Mouse (Mus musculus): ENCODE results near the gene Mgat1.
A peak's percentile ranks its signal among the peaks of the same experiment; 100 is the strongest.
"Not testable (repeated sequence)": the region's sequence is repeated elsewhere in the genome, so short reads cannot be mapped to it uniquely, and the experiment has no call there.

Gene Mgat1

GRCm38 (mm10) chr11:49243727-49244594, at the start of gene Mgat1:
Gene Mgat1 (plus strand): TSS chr11:49244191.
- peak; percentile 93 for DNase-seq (ENCODE audit: low spot score)

GRCm38 (mm10) chr11:49194771-49195170, 49.2 kb upstream of the Mgat1 start:
- not testable (repeated sequence) for DNase-seq (ENCODE audit: low spot score)

DNA sequence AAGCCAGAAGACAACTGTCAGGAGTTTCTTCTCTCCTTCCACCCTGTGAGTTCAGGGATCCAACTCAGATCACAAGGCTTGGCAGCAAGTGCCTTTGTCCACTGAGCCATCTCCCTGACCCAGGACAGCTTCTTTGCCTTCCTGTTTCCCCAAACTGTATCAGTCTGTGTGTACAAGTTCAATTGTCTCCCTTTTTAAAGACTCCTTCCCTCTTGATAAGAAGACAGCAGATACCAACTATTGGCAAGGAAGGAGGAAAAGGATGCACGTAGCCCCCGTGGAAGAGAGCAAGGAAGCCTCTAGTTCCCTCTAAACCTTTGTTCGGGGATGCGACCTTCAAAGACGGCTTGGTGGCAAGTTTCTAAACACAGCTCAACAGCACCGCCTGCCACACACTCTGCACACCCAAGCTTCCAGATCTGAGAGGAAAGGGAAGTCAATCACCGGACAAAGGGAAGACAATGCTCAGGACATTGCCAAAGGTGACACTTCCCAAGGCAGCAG, 48.1 kb upstream of the Mgat1 start:
- no peak for DNase-seq (ENCODE audit: low spot score)

- DNase-seq (ENCODE audit: low spot score) = no peak
These were observed 43.3 kb upstream of the Mgat1 start for GRCm38 (mm10) chr11:49200666-49201065.

DNA sequence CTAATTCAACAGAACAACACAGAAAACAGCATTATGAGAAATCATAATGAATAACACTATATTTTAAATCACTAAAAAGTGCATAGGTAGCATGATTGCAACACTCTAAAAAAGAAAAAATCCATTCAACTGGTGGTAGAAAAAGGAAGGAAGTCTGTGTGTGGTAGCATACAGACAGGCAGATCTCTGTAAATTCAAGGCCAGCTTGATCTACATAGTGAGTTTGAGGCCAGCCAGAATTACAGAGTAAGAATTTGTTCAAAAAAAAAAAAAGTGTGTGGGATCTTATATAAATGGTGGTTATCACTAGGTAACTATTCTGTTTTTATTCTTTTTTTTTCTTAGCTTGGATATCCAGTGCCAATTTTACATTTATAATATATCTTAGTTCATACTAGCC, 42.8 kb upstream of the Mgat1 start:
- no peak for DNase-seq (ENCODE audit: low spot score)

GRCm38 (mm10) chr11:49202071-49202470, 41.9 kb upstream of the Mgat1 start:
- DNase-seq (ENCODE audit: low spot score) = no peak

DNA sequence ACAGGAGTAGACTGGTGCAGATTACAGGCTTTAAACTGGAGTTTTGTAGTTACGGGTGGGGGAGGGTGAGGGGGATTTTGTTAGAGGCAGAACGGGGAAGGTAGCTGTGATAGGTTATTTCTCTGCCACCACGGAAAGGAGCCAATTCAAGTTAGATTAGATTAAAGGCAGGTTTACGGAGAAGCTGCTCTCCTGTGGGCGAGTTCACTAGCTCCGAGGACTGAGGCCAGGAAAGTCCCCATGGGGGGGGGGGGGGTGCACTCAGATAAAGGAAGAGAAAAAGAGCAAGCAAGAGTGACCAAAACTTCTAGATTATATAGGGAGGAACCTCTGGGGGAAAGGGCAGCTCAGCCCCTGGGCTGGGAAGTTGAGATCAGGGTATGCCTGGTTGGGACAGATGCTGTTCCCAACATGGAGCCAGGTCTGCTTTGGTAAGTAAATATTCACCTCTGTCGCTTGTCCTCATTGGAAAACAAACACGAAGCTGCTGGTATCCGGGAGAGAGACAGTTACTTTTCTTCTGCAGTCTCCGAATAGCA, 41.4 kb upstream of the Mgat1 start:
- peak; percentile 10 for DNase-seq (ENCODE audit: low spot score)

- peak; percentile 94 for DNase-seq (ENCODE audit: low spot score)
These were observed 40.7 kb upstream of the Mgat1 start, which contains the start of gene Zfp62 for GRCm38 (mm10) chr11:49203129-49203768. Gene Zfp62 (plus strand): TSS chr11:49203292.

GRCm38 (mm10) chr11:49203771-49204497, 40.1 kb upstream of the Mgat1 start:
- DNase-seq (ENCODE audit: low spot score) = peak; percentile 16

GRCm38 (mm10) chr11:49205080-49205590, 38.9 kb upstream of the Mgat1 start:
- DNase-seq (ENCODE audit: low spot score) = no peak

GRCm38 (mm10) chr11:49207495-49207894, 36.5 kb upstream of the Mgat1 start:
- DNase-seq (ENCODE audit: low spot score) = no peak

- DNase-seq (ENCODE audit: low spot score) = no peak
These were observed 31.4 kb upstream of the Mgat1 start for GRCm38 (mm10) chr11:49212577-49212976.

GRCm38 (mm10) chr11:49213505-49213904, 30.5 kb upstream of the Mgat1 start:
- no peak for DNase-seq (ENCODE audit: low spot score)

GRCm38 (mm10) chr11:49219271-49219670, 24.7 kb upstream of the Mgat1 start:
- no peak for DNase-seq (ENCODE audit: low spot score)

- no peak for DNase-seq (ENCODE audit: low spot score)
These were observed 19.5 kb upstream of the Mgat1 start for GRCm38 (mm10) chr11:49224455-49224854.

GRCm38 (mm10) chr11:49232781-49233180, 11.2 kb upstream of the Mgat1 start:
- no peak for DNase-seq (ENCODE audit: low spot score)

DNA sequence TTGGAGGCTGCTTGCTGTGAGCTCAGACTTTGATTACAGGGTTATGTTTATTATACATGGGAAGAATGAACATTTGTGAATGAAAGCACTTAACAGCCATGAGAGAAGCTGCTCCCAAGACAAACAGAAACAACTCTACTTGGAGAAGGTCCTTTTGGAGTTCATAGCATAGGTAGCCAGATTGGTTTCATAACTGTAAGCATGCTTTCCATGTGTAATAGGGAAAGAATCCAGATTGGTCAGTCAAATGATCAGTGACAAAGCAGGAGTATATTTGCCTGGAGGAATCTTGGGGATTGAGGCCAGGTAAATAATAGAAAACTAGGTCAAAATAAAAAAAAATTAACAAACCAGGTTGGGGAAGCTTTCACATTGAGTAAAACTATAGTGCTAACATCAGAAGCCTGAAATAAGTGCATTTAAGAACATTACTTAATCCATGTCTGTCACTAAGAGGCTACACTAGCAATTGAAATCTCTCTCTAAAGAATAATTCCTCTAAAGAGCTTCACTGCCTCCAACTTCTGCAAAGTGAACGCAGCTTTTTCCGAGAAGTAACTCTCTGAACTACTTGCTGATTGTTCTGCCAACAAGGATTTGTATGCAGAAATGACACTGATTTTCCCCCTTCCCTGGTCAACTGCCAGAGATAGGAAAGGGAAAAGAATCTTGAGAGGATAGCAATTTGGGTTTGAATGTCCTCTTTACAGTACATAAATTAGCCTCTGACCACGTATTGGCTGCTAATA, 8.4 kb upstream of the Mgat1 start:
- DNase-seq (ENCODE audit: low spot score) = no peak

DNA sequence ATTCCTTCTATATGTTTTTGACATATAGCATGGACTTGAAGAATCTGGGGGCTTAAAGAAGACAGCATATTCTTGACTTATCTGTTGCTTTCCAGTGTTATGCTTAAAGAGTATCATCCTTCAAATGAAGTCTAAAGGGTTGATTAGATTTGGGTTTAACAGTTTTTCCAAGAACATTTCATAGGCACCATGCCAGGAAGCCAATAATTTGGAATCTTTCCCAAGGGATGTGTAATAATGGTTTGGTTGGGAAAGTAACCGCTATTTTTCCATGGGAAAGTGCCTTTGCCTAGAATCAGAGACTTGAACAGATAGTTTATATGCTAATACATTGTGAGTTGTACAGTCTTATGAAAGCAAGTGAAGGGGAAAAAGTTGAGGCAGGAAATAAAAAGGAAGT, 7.1 kb upstream of the Mgat1 start:
- no peak for DNase-seq (ENCODE audit: low spot score)

- DNase-seq (ENCODE audit: low spot score) = no peak
These were observed 6.5 kb upstream of the Mgat1 start for GRCm38 (mm10) chr11:49237532-49237931.

DNA sequence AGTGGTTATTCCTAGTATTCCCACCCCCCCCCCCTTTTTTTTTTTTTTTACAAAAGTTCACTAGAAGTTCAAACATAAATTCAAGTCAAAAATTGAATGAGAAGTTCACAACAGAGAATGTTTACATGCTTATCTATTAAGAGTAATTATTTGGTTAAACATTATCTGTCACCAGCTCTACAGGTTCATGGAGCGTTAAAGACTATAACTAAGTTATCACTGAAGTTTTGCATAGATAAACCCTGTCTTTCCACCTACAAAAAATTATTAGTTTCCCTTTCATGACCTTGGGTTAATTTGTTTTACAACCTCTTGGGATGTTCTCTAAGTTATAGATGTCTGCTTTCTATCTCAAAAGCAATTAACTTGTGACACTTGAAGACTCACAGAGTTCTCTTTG, 3.7 kb upstream of the Mgat1 start:
- DNase-seq (ENCODE audit: low spot score) = no peak

- no peak for DNase-seq (ENCODE audit: low spot score)
These were observed 3.1 kb upstream of the Mgat1 start for GRCm38 (mm10) chr11:49240874-49241273.

All from urinary bladder, postnatal 14 days (tissue).